ENCODE assay signal across 21 mouse cellular contexts in the genomic region with DNA sequence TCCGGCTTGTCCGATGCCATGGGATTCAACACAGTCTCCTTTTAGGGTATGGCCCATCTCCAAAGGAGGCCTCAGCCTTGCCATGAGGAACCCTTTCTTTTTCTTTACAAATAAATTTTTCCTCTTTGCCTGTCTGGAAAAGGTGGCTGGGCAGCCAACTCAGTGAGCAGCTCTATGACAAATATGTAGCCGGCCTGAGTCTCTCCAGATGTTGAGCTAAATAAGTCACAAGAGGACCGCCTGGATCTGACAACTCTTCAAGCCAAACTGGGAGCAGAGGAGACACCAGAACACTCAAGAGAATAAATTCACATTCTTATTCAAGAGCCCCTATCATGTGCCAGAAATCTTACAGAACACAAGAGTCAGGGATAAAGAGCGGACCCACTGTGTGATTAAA.
"Had no signal": no experiment of that assay in that cellular context is flagged by ENCODE, and none has a peak within 500 bp of the region (broad histone marks: within the 10 kb centered on the region; RNA-seq: fewer than 3 reads in every experiment).

No protein-coding gene starts in this region.

- H3K9me3 ChIP-seq: liver, embryonic 15.5 days; lung, embryonic 15.5 days; midbrain, embryonic 10.5 days; midbrain, embryonic 12.5 days; neural tube, embryonic 13.5 days; neural tube, embryonic 15.5 days; stomach, embryonic 15.5 days had no signal

- H3K9ac ChIP-seq: liver, embryonic 15.5 days; liver, postnatal 0 days; lung, embryonic 15.5 days; midbrain, embryonic 12.5 days; neural tube, embryonic 13.5 days; neural tube, embryonic 15.5 days; stomach, embryonic 15.5 days had no signal

- H3K36me3 ChIP-seq: liver, embryonic 15.5 days; lung, embryonic 15.5 days; midbrain, embryonic 10.5 days; midbrain, embryonic 12.5 days; neural tube, embryonic 13.5 days; neural tube, embryonic 15.5 days; stomach, embryonic 15.5 days had no signal

- H3K4me1 ChIP-seq: liver, embryonic 15.5 days; midbrain, embryonic 10.5 days; midbrain, embryonic 12.5 days; neural tube, embryonic 13.5 days; stomach, embryonic 15.5 days had no signal

- H3K27ac ChIP-seq: liver, embryonic 15.5 days; lung, embryonic 15.5 days; midbrain, embryonic 10.5 days; midbrain, embryonic 12.5 days; neural tube, embryonic 13.5 days; neural tube, embryonic 15.5 days; stomach, embryonic 15.5 days had no signal

- H3K27me3 ChIP-seq: liver, embryonic 15.5 days; lung, embryonic 15.5 days; midbrain, embryonic 12.5 days; neural tube, embryonic 13.5 days; neural tube, embryonic 15.5 days; stomach, embryonic 15.5 days had no signal

- H3K4me3 ChIP-seq: liver, embryonic 15.5 days; lung, embryonic 15.5 days; midbrain, embryonic 10.5 days; midbrain, embryonic 12.5 days; myocyte; neural tube, embryonic 13.5 days; neural tube, embryonic 15.5 days; stomach, embryonic 15.5 days had no signal

- H3K4me2 ChIP-seq: liver, embryonic 15.5 days; lung, embryonic 15.5 days; midbrain, embryonic 12.5 days; neural tube, embryonic 13.5 days; neural tube, embryonic 15.5 days; stomach, embryonic 15.5 days had no signal

- ATAC-seq: liver, postnatal 0 days; lung, postnatal 0 days; midbrain, embryonic 16.5 days had no signal

- DNase-seq: liver, postnatal 0 days; lung, postnatal 36 days; midbrain, embryonic 14.5 days; retina, postnatal 1 day; right cerebral cortex, adult 18-20 months; right cerebral cortex, postnatal 25 days; right cerebral cortex, postnatal 4 days; spleen, adult 18-20 months; thymus, adult 18-20 months; thymus, postnatal 14 days; thymus, postnatal 36 days had no signal
